Mouse (Mus musculus) G1E (cell line): ENCODE results near the gene Mrps18b.

ENCODE experiments used
- CTCF ChIP-seq: IDR thresholded peaks from 2 replicates; pipeline ENCODE4 v1.5.1; 2012; ENCODE audit warnings: low read depth, low read length, inconsistent platforms, mixed read lengths
- GATA1 ChIP-seq: IDR thresholded peaks from 2 replicates; pipeline ENCODE4 v1.6.1; 2012; ENCODE audit warnings: borderline replicate concordance, low read length, inconsistent platforms, mixed read lengths
- POLR2AphosphoS5 ChIP-seq: IDR thresholded peaks from 2 replicates; pipeline ENCODE4 v1.6.1; 2012; ENCODE audit warnings: low read depth, low read length, inconsistent platforms; ENCODE audit not compliant: insufficient replicate concordance

DNA sequence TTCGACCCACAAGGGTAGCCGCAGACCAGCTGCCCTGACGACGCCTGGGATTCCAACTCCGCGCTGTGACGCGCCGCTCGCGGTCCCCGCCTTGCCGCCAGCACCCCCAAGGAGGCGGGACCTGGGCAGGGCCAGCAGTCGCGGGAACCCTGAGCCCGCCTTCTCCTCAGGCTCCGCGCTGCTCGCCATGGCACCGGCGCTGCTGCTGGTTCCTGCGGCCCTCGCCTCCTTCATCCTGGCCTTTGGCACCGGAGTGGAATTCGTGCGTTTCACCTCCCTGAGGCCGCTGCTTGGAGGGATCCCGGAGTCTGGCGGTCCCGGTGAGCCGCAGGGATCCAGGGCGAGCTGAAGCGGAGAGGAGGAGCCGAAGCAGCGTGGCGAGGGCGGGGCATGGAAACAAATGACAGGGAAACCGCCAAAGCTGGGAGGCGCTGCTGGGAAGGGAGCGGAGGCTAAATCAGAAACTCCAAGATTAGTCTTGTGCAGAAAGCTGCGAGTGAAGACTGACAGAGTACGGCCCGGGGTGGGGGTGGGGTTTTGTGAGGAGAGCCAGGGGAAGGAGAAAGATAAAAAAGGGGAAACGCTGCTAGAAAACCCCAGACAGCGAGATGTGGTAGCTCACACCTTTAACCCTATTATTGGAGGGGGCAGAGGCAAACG is 54.9 kb downstream of the Mrps18b start, which contains the start of gene Nrm:
- TF ChIP-seq CTCF (no peak), GATA1 (no peak), POLR2AphosphoS5 (no peak)
